Mouse (Mus musculus) hindbrain, embryonic 11.5 days (tissue): ENCODE results near the gene Duox2. TPM values are rescaled to one million over a fixed set of nuclear protein-coding genes. Genes with fewer than 3 reads are reported as not detected.
"Not testable (repeated sequence)": the region's sequence is repeated elsewhere in the genome, so short reads cannot be mapped to it uniquely, and the experiment has no call there.

Source experiments
- ATAC-seq: fragments of 200-750 bp; cut with Nextera tagmentation; 2 replicates; pipeline ENCODE4 v1.8.0; 2017; ENCODE audit warnings: mild to moderate bottlenecking, moderate TSS enrichment, moderate library complexity; ENCODE audit not compliant: low FRiP score
- DNase-seq: peaks from one replicate; pipeline ENCODE4 v3.0.0-alpha.2; 2015; ENCODE audit warnings: low spot score
- H3K27ac ChIP-seq: fragments of 300-500 bp; sonication (generic); 2 replicates; pipeline ENCODE4 v1.5.1; 2014; ENCODE audit warnings: mild to moderate bottlenecking, low read depth, low read length
- H3K27me3 ChIP-seq: fragments of 300-500 bp; sonication (generic); 2 replicates; pipeline ENCODE4 v1.6.1; 2014; ENCODE audit warnings: mild to moderate bottlenecking, low read length, moderate library complexity, mixed read lengths; ENCODE audit not compliant: control insufficient read depth, insufficient read depth
- H3K36me3 ChIP-seq: fragments of 300-500 bp; sonication (generic); 2 replicates; pipeline ENCODE4 v1.6.1; 2014; ENCODE audit warnings: mild to moderate bottlenecking, low read length, moderate library complexity, mixed read lengths; ENCODE audit not compliant: control insufficient read depth, insufficient read depth
- H3K4me1 ChIP-seq: fragments of 300-500 bp; sonication (generic); replicated peaks from 2 replicates; pipeline ENCODE4 v1.6.1; 2014; ENCODE audit warnings: low read length, mixed read lengths; ENCODE audit not compliant: control insufficient read depth, insufficient read depth
- H3K4me2 ChIP-seq: fragments of 300-500 bp; sonication (generic); replicated peaks from 2 replicates; pipeline ENCODE4 v1.6.1; 2014; ENCODE audit warnings: mild to moderate bottlenecking, low read depth, low read length
- H3K4me3 ChIP-seq: fragments of 300-500 bp; sonication (generic); 2 replicates; pipeline ENCODE4 v1.5.1; 2014; ENCODE audit warnings: low read depth, low read length
- H3K9ac ChIP-seq: fragments of 300-500 bp; sonication (generic); 2 replicates; pipeline ENCODE4 v1.6.1; 2014; ENCODE audit warnings: low read depth, low read length
- H3K9me3 ChIP-seq: fragments of 300-500 bp; sonication (generic); 2 replicates; pipeline ENCODE4 v1.6.1; 2016; ENCODE audit warnings: low read length; ENCODE audit not compliant: control insufficient read depth
- WGBS: fragments of 180-500 bp; shearing (Covaris S2); extraction: QIAGEN DNeasy Blood & Tissue Kit; methylation state at CpG from one replicate; pipeline ENCODE4 v1.1.7; 2014; 5-methylcytosine and 5-hydroxymethylcytosine counted together
- polyA plus RNA-seq: library from polyadenylated mRNA; unstranded; fragments of >200 nt; fragmentation: Nextera tagmentation; extraction: Ambion mirVana; gene quantifications from 2 replicates; pipeline ENCODE4 v1.2.1, GENCODE M21; 2014

The Duox2 gene
- polyA plus RNA-seq = not detected in 2 replicates

GRCm38 (mm10) chr2:122298096-122298499 is at the start of gene Duox2:
Gene Duox2, minus strand, starts transcription at chr2:122298449.
- H3K4me3 ChIP-seq = peak within 1 kb of the TSS; percentile 6; the same call in 1 of the 2 replicates
- H3K4me1 ChIP-seq = peaks cover 9% of the 10 kb centered on the region
- ATAC-seq (no peak), DNase-seq (peak; percentile 58)
- H3K36me3 ChIP-seq = no peaks in the 10 kb centered on the region
- 3% methylated on average over 13 of the region's 13 CpGs for WGBS
- H3K4me2 ChIP-seq = peak within 1 kb of the TSS; percentile 25
- H3K27me3 ChIP-seq = peaks cover 75% of the 10 kb centered on the region
- no peak within 1 kb of the TSS for H3K27ac ChIP-seq
- H3K9ac ChIP-seq = no peak within 1 kb of the TSS
- H3K9me3 ChIP-seq = no peaks in the 10 kb centered on the region

DNA sequence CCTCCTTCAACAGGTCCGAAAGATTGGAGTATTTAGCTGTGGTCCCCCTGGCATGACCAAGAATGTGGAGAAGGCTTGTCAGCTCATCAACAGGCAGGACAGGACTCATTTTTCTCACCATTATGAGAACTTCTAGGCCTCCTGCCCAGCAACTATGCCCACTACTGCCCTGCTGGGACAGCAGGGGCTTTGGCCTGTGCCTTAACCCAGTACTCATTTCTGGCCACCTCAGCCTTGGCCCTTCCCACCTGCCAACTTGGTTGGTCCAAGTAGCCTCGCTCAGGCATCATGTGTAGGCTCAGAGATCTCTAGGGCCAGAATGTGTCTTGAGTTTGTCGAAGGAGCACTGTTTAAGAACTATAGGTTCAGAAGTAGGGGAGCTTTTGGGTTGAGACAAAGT is 49.0 kb upstream of the Duox2 start:
- no peak overlapping the region for H3K4me2 ChIP-seq
- H3K9ac ChIP-seq = no peak overlapping the region
- H3K4me3 ChIP-seq = no peak overlapping the region
- H3K4me1 ChIP-seq = peaks cover 12% of the 10 kb centered on the region; the same call in 1 of the 2 replicates
- H3K36me3 ChIP-seq = no peaks in the 10 kb centered on the region
- H3K9me3 ChIP-seq = no peaks in the 10 kb centered on the region
- no peak overlapping the region for H3K27ac ChIP-seq
- H3K27me3 ChIP-seq = no peaks in the 10 kb centered on the region
- ATAC-seq = no peak
- 88% methylated on average over 3 of the region's 3 CpGs for WGBS
- no peak for DNase-seq

GRCm38 (mm10) chr2:122346164-122346563 is 47.9 kb upstream of the Duox2 start:
- H3K9ac ChIP-seq, H3K4me2 ChIP-seq, H3K27me3 ChIP-seq, H3K4me3 ChIP-seq, H3K4me1 ChIP-seq, H3K27ac ChIP-seq, H3K36me3 ChIP-seq, ATAC-seq, H3K9me3 ChIP-seq, DNase-seq: not testable (repeated sequence)
- 90% methylated on average over 6 of the region's 6 CpGs for WGBS

DNA sequence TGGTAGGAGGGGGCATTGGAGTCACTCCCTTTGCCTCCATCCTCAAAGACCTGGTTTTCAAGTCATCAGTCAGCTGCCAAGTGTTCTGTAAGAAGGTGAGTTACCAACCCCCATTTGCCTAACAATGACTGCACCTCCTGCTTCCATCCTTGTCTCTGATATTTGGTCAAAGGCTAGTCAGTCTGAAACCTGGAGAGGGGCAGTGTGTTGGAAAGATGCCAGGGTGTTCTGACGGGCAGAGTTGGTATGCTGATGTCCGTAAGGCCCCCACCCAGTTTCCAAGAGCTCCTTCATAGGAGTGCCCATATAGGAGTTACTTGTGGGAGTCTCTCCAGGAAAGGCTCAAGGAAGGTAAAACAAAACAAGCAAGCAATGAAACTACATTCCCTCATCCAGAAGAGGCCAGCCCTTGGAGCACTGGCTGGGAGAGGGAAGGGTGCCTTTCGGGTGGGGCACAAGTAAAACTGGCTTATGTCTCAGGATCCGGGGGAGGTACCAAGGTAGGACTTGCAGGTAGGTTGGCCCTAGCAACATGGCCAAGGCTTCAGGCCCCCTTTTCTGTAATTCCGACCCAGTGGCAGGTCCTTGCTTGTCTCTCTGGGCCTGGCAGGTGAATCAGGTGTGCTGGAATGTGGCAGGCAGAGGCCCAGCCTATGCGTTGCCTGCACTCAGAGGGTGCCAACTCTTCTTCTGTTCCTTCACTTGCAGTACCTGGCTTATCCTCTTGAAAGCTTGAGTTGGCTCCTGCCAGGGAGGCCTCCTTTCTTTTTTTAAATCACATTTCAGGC is 47.1 kb upstream of the Duox2 start:
- 87% methylated on average over 6 of the region's 6 CpGs for whole genome bisulfite sequencing
- ATAC-seq = no peak
- H3K4me3 ChIP-seq = no peak overlapping the region
- no peak for DNase-seq
- no peak overlapping the region for H3K9ac ChIP-seq
- no peak overlapping the region for H3K27ac ChIP-seq
- no peak overlapping the region for H3K4me2 ChIP-seq
- no peaks in the 10 kb centered on the region for H3K36me3 ChIP-seq
- no peaks in the 10 kb centered on the region for H3K27me3 ChIP-seq
- H3K4me1 ChIP-seq = peaks cover 8% of the 10 kb centered on the region; the same call in 1 of the 2 replicates
- H3K9me3 ChIP-seq = no peaks in the 10 kb centered on the region

DNA sequence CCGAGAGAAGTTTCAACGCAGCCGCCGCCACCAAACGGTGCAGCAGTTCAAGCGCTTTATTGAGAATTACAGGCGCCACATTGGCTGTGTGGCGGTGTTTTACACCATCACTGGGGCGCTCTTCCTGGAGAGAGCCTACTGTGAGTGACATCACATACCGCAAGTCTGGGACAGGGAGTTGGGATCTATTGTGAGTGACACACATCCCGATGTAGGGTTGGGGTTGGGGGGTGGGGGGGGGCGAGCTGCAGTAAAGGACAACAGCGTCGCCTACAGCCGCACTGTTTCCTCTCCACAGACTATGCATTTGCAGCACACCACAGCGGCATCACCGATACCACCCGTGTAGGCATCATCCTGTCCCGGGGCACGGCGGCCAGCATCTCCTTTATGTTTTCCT is 39.0 kb upstream of the Duox2 start:
- DNase-seq (no peak), ATAC-seq (peak; percentile 49; the same call in 1 of the 2 replicates)
- Histone ChIP-seq H3K27ac (no peak overlapping the region), H3K9me3 (no peaks in the 10 kb centered on the region), H3K4me3 (no peak overlapping the region), H3K9ac (no peak overlapping the region), H3K4me2 (no peak overlapping the region), H3K4me1 (no peaks in the 10 kb centered on the region), H3K36me3 (no peaks in the 10 kb centered on the region), H3K27me3 (no peaks in the 10 kb centered on the region)
- 64% methylated on average over 21 of the region's 21 CpGs for WGBS

- Histone ChIP-seq H3K36me3 (no peaks in the 10 kb centered on the region), H3K9ac (no peak overlapping the region), H3K27me3 (no peaks in the 10 kb centered on the region), H3K4me2 (no peak overlapping the region), H3K9me3 (no peaks in the 10 kb centered on the region), H3K27ac (no peak overlapping the region), H3K4me1 (no peaks in the 10 kb centered on the region), H3K4me3 (no peak overlapping the region)
- 84% methylated on average over 3 of the region's 3 CpGs for WGBS
- DNase-seq (no peak), ATAC-seq (no peak)
Measured at GRCm38 (mm10) chr2:122334170-122334569, 35.9 kb upstream of the Duox2 start.

GRCm38 (mm10) chr2:122332222-122332621 is 34.0 kb upstream of the Duox2 start:
- DNase-seq (no peak), ATAC-seq (no peak)
- H3K4me1 ChIP-seq = no peaks in the 10 kb centered on the region
- no peaks in the 10 kb centered on the region for H3K36me3 ChIP-seq
- no peaks in the 10 kb centered on the region for H3K9me3 ChIP-seq
- H3K27me3 ChIP-seq = no peaks in the 10 kb centered on the region
- no peak overlapping the region for H3K27ac ChIP-seq
- no peak overlapping the region for H3K4me2 ChIP-seq
- 90% methylated on average over 3 of the region's 3 CpGs for WGBS
- H3K9ac ChIP-seq = no peak overlapping the region
- H3K4me3 ChIP-seq = no peak overlapping the region

DNA sequence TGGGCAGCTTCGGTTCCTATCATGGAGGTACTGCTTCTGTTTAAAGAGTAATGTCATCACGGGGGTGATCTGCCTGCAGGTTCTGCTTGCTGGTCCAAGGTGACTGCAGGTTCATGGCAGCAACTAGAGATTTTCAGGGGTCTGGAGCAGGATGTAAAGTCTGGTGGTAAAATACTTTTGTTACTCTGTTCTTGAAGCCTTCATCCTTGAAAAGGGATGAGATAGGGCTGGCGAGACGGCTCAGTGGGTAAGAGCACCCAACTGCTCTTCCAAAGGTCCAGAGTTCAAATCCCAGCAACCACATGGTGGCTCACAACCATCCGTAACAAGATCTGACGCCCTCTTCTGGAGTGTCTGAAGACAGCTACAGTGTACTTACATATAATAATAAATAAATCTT is 32.1 kb upstream of the Duox2 start:
- not testable (repeated sequence) for H3K27ac ChIP-seq, H3K4me1 ChIP-seq, DNase-seq, H3K4me2 ChIP-seq, H3K36me3 ChIP-seq, H3K4me3 ChIP-seq, H3K9me3 ChIP-seq, ATAC-seq, H3K27me3 ChIP-seq, H3K9ac ChIP-seq
- WGBS = 88% methylated on average over 4 of the region's 6 CpGs

DNA sequence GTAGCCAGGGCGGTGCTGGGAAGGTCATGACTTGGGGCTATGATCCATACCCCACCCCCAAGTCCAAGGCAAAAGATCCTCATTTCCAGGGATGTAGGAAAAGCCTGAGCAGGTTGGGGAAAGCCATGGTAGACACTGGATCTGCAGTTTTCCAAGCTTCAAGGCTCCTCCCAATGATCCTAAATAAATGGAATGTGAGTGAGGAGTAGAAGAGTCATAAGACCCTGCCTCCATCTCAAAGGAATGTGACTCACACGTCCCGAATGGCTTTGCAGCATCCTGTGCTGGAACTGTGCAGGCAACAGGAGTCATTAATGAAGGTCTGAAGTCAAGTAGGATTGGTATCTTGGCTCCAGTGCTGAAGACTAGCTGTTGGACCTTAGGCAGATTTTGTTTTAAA is 29.7 kb upstream of the Duox2 start:
- no peak for DNase-seq
- Histone ChIP-seq H3K4me3 (no peak overlapping the region), H3K4me1 (no peaks in the 10 kb centered on the region), H3K9me3 (no peaks in the 10 kb centered on the region), H3K9ac (no peak overlapping the region), H3K4me2 (no peak overlapping the region), H3K36me3 (no peaks in the 10 kb centered on the region), H3K27me3 (no peaks in the 10 kb centered on the region), H3K27ac (no peak overlapping the region)
- 75% methylated on average over 3 of the region's 3 CpGs for WGBS
- ATAC-seq = no peak
